Mouse (Mus musculus): ENCODE data around the gene Golga4.

DNA sequence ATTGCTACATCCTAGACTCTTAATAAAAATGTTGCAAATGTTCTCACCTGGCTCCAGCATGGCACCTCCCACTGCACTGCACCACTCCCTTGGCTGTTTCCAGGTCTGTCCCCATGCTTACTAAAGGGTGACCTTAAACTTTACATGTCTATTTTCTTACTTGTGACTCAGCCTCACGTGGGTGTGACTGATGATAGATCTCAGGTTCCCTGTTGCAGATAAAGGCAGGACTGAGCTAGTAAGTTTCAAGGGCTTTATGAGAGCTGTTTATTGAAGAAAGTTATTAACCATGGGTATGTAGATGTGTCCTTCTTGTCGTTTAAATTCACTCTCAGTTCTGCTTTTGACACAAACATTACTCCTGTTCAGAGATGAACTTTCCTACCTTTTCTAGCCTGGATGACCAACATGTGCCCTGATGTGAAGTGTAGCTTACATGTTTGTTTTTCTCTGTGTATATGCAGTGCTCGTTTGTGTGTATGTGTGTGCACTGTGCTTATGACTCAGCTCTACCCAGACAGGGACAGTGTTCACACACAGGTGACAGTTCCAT is 6.7 kb downstream of the Golga4 start:
- TF ChIP-seq CTCF (IDR thresholded peaks at IDR 0.05; ENCODE audit: borderline replicate concordance, control insufficient read depth, extremely low read depth, insufficient read depth, low read length, poor library complexity) (no peak), POLR2A (IDR thresholded peaks at IDR 0.05; ENCODE audit: control insufficient read depth, extremely low read depth, insufficient read depth, low read length, poor library complexity) (no peak)
